Mouse (Mus musculus): Measurements from ENCODE around the gene Rrad.

DNA sequence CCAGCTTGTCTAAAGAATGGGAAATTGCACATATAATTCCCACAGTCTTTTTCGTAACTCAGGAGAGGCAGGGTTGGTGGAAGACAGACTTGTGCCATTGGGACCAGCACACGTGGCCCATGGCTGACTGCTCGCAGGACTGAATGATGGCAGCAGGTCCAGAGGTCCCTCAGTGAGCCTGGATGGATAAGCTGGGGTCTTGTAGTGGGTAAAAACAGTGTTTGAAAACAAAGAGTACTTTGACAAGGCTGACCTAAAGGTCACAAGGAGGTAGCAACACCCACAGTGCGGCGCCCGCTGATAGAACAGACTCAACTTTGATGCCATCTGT lies 11.2 kb upstream of the Rrad start:
- no peak for TF ChIP-seq CTCF (IDR thresholded peaks at IDR 0.05; ENCODE audit: low read depth, low read length)
- TF ChIP-seq POLR2A (IDR thresholded peaks at IDR 0.05; ENCODE audit: borderline replicate concordance, low read depth, low read length) = no peak

All from bone marrow macrophage, adult 2 months (primary cell).